Mouse (Mus musculus) midbrain, embryonic 14.5 days (tissue): Measurements from ENCODE around the gene Olfr807. TPM values are rescaled to one million over a fixed set of nuclear protein-coding genes. Genes with fewer than 3 reads are reported as not detected.

Experiments
- ATAC-seq: fragments of 200-750 bp; cut with Nextera tagmentation; 2 replicates; pipeline ENCODE4 v1.8.0; 2017; ENCODE audit warnings: moderate number of reproducible peaks, moderate library complexity; ENCODE audit not compliant: low FRiP score, low TSS enrichment
- DNase-seq: peaks from one replicate; pipeline ENCODE4 v3.0.0-alpha.2; 2015
- H3K27ac ChIP-seq: fragments of 300-500 bp; sonication (generic); replicated peaks from 2 replicates; pipeline ENCODE4 v1.5.1; 2014; ENCODE audit warnings: mild to moderate bottlenecking, low read depth, low read length, moderate library complexity
- H3K27me3 ChIP-seq: fragments of 300-500 bp; sonication (generic); 2 replicates; pipeline ENCODE4 v1.6.1; 2014; ENCODE audit warnings: low read length, control low read depth, mixed read lengths; ENCODE audit not compliant: control insufficient read depth, insufficient read depth
- H3K36me3 ChIP-seq: fragments of 300-500 bp; sonication (generic); 2 replicates; pipeline ENCODE4 v1.6.1; 2014; ENCODE audit warnings: low read length, control low read depth; ENCODE audit not compliant: control insufficient read depth, insufficient read depth
- H3K4me1 ChIP-seq: fragments of 300-500 bp; sonication (generic); 2 replicates; pipeline ENCODE4 v1.6.1; 2014; ENCODE audit warnings: mild to moderate bottlenecking, antibody characterized with exemption, low read length, control low read depth; ENCODE audit not compliant: control insufficient read depth, insufficient read depth
- H3K4me2 ChIP-seq: fragments of 300-500 bp; sonication (generic); 2 replicates; pipeline ENCODE4 v1.6.1; 2014; ENCODE audit warnings: mild to moderate bottlenecking, low read length, moderate library complexity
- H3K4me3 ChIP-seq: fragments of 300-500 bp; sonication (generic); replicated peaks from 2 replicates; pipeline ENCODE4 v1.5.1; 2014; ENCODE audit warnings: low read depth, low read length
- H3K9ac ChIP-seq: fragments of 300-500 bp; sonication (generic); replicated peaks from 2 replicates; pipeline ENCODE4 v1.6.1; 2014; ENCODE audit warnings: mild to moderate bottlenecking, low read length, moderate library complexity
- H3K9me3 ChIP-seq: fragments of 300-500 bp; sonication (generic); 2 replicates; pipeline ENCODE4 v1.6.1; 2016; ENCODE audit warnings: low read length, control low read depth, mixed read lengths; ENCODE audit not compliant: control insufficient read depth
- WGBS: fragments of 180-500 bp; shearing (Covaris S2); extraction: QIAGEN DNeasy Blood & Tissue Kit; methylation state at CpG from one replicate; pipeline ENCODE4 v1.1.7; 2014; 5-methylcytosine and 5-hydroxymethylcytosine counted together
- polyA plus RNA-seq: library from polyadenylated mRNA; unstranded; fragments of >200 nt; fragmentation: Nextera tagmentation; extraction: Ambion mirVana; gene quantifications from 2 replicates; pipeline ENCODE4 v1.2.1, GENCODE M21; 2014

The Olfr807 gene
- polyA plus RNA-seq, result not detected in 2 replicates

DNA sequence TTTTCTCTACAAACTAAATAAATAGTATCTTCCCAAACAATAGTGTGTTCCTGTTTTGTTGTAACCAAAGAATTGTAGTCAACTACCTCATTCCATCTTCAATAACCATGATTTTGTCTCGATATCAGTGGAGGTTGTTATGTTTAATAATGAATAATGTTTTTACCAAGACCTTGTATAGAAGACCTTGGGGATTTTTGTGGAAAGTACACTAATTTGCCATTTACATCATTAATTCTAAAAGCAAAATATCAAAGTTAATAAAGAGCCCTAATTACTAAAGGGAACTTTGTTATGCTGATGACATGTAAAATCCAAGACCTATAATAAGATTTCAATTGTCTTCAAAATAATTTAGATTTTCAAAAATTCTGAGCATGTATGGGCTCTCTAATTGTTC is at the start of gene Olfr807:
Olfr807 (minus strand) TSS at position 101 of the 400 bp plus-strand sequence.
- ATAC-seq (no peak), DNase-seq (no peak)
- no peak within 1 kb of the TSS for H3K4me2 ChIP-seq
- no peaks in the 10 kb centered on the region for H3K36me3 ChIP-seq
- H3K9me3 ChIP-seq, result no peaks in the 10 kb centered on the region
- H3K27me3 ChIP-seq, result no peaks in the 10 kb centered on the region
- no peak within 1 kb of the TSS for H3K9ac ChIP-seq
- WGBS, result 87% methylated on average over 1 of the region's 1 CpGs
- no peak within 1 kb of the TSS for H3K4me3 ChIP-seq
- H3K4me1 ChIP-seq, result no peaks in the 10 kb centered on the region
- H3K27ac ChIP-seq, result no peak within 1 kb of the TSS

DNA sequence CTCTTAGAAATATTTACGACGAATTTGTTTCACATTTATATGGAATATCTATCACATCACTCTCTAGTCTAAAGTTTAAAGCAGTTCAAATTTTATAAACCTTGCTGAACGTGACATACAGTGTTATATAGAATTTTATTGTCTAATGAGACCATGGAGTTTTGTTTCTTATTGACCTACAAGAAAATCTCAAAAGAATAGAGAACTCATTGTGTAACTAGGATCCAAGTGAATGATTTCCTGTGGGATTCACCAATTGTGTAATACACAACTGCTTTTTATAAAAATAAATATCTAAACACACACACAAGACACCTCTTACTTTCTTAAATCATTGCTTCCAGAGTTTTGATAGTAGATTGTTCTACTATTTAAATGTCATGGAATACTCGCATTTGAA is 46.7 kb upstream of the Olfr807 start, which contains the start of gene Olfr811:
Olfr811 (minus strand) TSS at position 101 of the 400 bp plus-strand sequence.
- 87% methylated on average over 4 of the region's 4 CpGs for WGBS
- Histone ChIP-seq H3K4me1 (no peaks in the 10 kb centered on the region), H3K4me3 (no peak within 1 kb of the TSS), H3K27ac (no peak within 1 kb of the TSS), H3K9ac (no peak within 1 kb of the TSS), H3K27me3 (no peaks in the 10 kb centered on the region), H3K36me3 (no peaks in the 10 kb centered on the region), H3K4me2 (no peak within 1 kb of the TSS), H3K9me3 (no peaks in the 10 kb centered on the region)
- DNase-seq, result no peak
- ATAC-seq, result no peak

DNA sequence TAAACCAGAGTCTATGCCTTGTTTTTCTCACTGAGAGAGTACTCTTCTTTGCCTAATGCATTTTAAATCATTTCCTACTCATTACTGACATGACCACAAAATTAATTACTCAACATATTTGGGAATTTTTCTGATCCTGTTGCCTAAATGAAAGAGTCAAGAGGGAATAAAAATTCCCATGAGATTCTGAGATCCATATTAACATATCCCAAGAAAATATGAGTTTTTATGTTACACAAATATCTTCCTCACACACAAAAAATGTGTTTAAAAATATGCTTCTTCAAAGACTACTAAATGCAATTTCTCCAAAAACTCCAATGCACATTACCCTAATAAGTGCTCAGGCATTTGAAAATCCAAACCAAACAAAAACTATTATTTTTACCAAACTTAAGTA is 37.2 kb upstream of the Olfr807 start, which contains the start of gene Olfr810:
Olfr810 (minus strand) TSS at position 101 of the 400 bp plus-strand sequence.
- ATAC-seq, result no peak
- Histone ChIP-seq H3K4me3 (no peak within 1 kb of the TSS), H3K4me2 (no peak within 1 kb of the TSS), H3K27ac (no peak within 1 kb of the TSS), H3K9me3 (no peaks in the 10 kb centered on the region), H3K36me3 (no peaks in the 10 kb centered on the region), H3K27me3 (no peaks in the 10 kb centered on the region), H3K4me1 (no peaks in the 10 kb centered on the region), H3K9ac (no peak within 1 kb of the TSS)
- DNase-seq, result no peak

GRCm38 (mm10) chr10:129778123-129778522 is 20.5 kb upstream of the Olfr807 start:
- no peak for DNase-seq
- Histone ChIP-seq H3K9me3 (no peaks in the 10 kb centered on the region), H3K4me1 (no peaks in the 10 kb centered on the region), H3K4me3 (no peak overlapping the region), H3K27ac (no peak overlapping the region), H3K4me2 (no peak overlapping the region), H3K27me3 (no peaks in the 10 kb centered on the region), H3K9ac (no peak overlapping the region), H3K36me3 (no peaks in the 10 kb centered on the region)
- no peak for ATAC-seq

GRCm38 (mm10) chr10:129774338-129774737 is 16.7 kb upstream of the Olfr807 start, which contains the start of gene Olfr809:
Gene Olfr809, plus strand, starts transcription at chr10:129774638.
- Histone ChIP-seq H3K4me3 (no peak within 1 kb of the TSS), H3K9ac (no peak within 1 kb of the TSS), H3K4me2 (no peak within 1 kb of the TSS), H3K4me1 (no peaks in the 10 kb centered on the region), H3K27ac (no peak within 1 kb of the TSS), H3K36me3 (no peaks in the 10 kb centered on the region), H3K9me3 (no peaks in the 10 kb centered on the region), H3K27me3 (no peaks in the 10 kb centered on the region)
- ATAC-seq, result no peak
- DNase-seq, result no peak

GRCm38 (mm10) chr10:129765182-129765581 is 7.6 kb upstream of the Olfr807 start, which contains the start of gene Olfr808:
Gene Olfr808, plus strand, starts transcription at chr10:129765482.
- ATAC-seq, result no peak
- Histone ChIP-seq H3K9me3 (no peaks in the 10 kb centered on the region), H3K4me1 (no peaks in the 10 kb centered on the region), H3K27me3 (no peaks in the 10 kb centered on the region), H3K27ac (no peak within 1 kb of the TSS), H3K36me3 (no peaks in the 10 kb centered on the region), H3K4me3 (no peak within 1 kb of the TSS), H3K9ac (no peak within 1 kb of the TSS), H3K4me2 (no peak within 1 kb of the TSS)
- 96% methylated on average over 1 of the region's 1 CpGs for WGBS
- DNase-seq, result no peak

GRCm38 (mm10) chr10:129741821-129742220 is 15.8 kb downstream of the Olfr807 start, which contains the start of gene Olfr806:
Gene Olfr806, minus strand, starts transcription at chr10:129741921.
- H3K27me3 ChIP-seq, result no peaks in the 10 kb centered on the region

DNA sequence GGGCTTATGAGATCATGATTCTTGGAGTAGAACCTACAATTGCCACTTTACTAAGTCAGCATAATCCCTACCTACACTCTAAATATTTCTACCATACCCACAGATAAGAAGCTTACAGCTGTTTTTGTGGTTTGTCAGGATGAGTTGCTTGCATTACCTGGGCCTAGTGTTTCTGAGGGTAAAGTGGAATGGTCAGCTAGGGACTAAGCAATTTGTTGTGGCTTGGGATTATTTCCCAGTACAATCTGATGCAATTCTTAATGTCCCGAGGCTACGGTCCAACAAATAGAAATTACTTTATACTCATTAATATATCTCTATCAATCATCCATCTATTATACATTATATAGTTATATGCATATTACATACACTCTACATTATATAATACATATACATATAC is 28.3 kb downstream of the Olfr807 start, which contains the start of gene Olfr805:
Olfr805 (minus strand) TSS at position 101 of the 400 bp plus-strand sequence.
- Histone ChIP-seq H3K4me2 (no peak within 1 kb of the TSS), H3K9ac (no peak within 1 kb of the TSS), H3K36me3 (no peaks in the 10 kb centered on the region), H3K27me3 (no peaks in the 10 kb centered on the region), H3K9me3 (no peaks in the 10 kb centered on the region), H3K27ac (no peak within 1 kb of the TSS), H3K4me3 (no peak within 1 kb of the TSS), H3K4me1 (no peaks in the 10 kb centered on the region)
- WGBS, result 96% methylated on average over 2 of the region's 2 CpGs
- ATAC-seq, result no peak
- no peak for DNase-seq

More at GRCm38 (mm10) chr10:129741821-129742220, 15.8 kb downstream of the Olfr807 start, which contains the start of gene Olfr806:
- Histone ChIP-seq H3K4me2 (no peak within 1 kb of the TSS), H3K4me3 (no peak within 1 kb of the TSS), H3K36me3 (no peaks in the 10 kb centered on the region), H3K4me1 (no peaks in the 10 kb centered on the region), H3K27ac (no peak within 1 kb of the TSS), H3K9ac (no peak within 1 kb of the TSS), H3K9me3 (no peaks in the 10 kb centered on the region)
- DNase-seq, result no peak
- no peak for ATAC-seq
